Mouse (Mus musculus) myocyte (in vitro differentiated cells): ENCODE measurements at regions not wholly inside any gene's neighbourhood (a gene's known extent, or its start where the extent isn't known, plus 50 kb on each side); places are given as distances from the start of the nearest gene placed in this dataset.
"Not testable (repeated sequence)": the region's sequence is repeated elsewhere in the genome, so short reads cannot be mapped to it uniquely, and the experiment has no call there.

Experiments used
- E2F4 ChIP-seq: IDR thresholded peaks from one replicate; pipeline ENCODE4 v1.6.1; 2011; ENCODE audit warnings: mild to moderate bottlenecking, control low read depth, moderate library complexity; ENCODE audit not compliant: insufficient read depth
- MAX ChIP-seq: IDR thresholded peaks from one replicate; pipeline ENCODE4 v1.6.1; 2011; ENCODE audit warnings: low read depth, mild to moderate bottlenecking, control low read depth
- MYOD1 ChIP-seq, 3 experiments: IDR thresholded peaks; one replicate each; pipeline ENCODE4 v1.6.1; 2011; ENCODE audit warnings: control low read depth in 2 of 3, low read depth in 2 of 3, mild to moderate bottlenecking in 2 of 3, moderate library complexity in 1 of 3; ENCODE audit not compliant: insufficient read length in 2 of 3, control insufficient read depth in 1 of 3
- MYOG ChIP-seq, 3 experiments: IDR thresholded peaks; one replicate each; pipeline ENCODE4 v1.6.1; 2011; ENCODE audit warnings: control low read depth in 2 of 3, low read depth in 2 of 3, mild to moderate bottlenecking in 2 of 3; ENCODE audit not compliant: insufficient read length in 2 of 3, control insufficient read depth in 1 of 3, insufficient read depth in 1 of 3
- POLR2A ChIP-seq: IDR thresholded peaks from one replicate; pipeline ENCODE4 v1.6.1; 2011; ENCODE audit warnings: low read depth, mild to moderate bottlenecking, control low read depth, moderate library complexity; ENCODE audit not compliant: insufficient read length
- POLR2AphosphoS2 ChIP-seq: IDR thresholded peaks from one replicate; pipeline ENCODE4 v1.6.1; 2011; ENCODE audit warnings: low read depth, control low read depth; ENCODE audit not compliant: insufficient read length
- REST ChIP-seq: IDR thresholded peaks from one replicate; pipeline ENCODE4 v1.6.1; 2011; ENCODE audit warnings: mild to moderate bottlenecking, control low read depth, moderate library complexity; ENCODE audit not compliant: insufficient read depth, insufficient read length
- SRF ChIP-seq: IDR thresholded peaks from one replicate; pipeline ENCODE4 v1.6.1; 2011; ENCODE audit warnings: low read depth; ENCODE audit not compliant: control insufficient read depth, insufficient read length
- TCF12 ChIP-seq: IDR thresholded peaks from one replicate; pipeline ENCODE4 v1.6.1; 2011; ENCODE audit warnings: mild to moderate bottlenecking, control low read depth; ENCODE audit not compliant: poor library complexity, insufficient read depth, severe bottlenecking
- TCF3 ChIP-seq: IDR thresholded peaks from one replicate; pipeline ENCODE4 v1.6.1; 2011; ENCODE audit warnings: low read depth, control low read depth; ENCODE audit not compliant: insufficient read length
- USF1 ChIP-seq: IDR thresholded peaks from one replicate; pipeline ENCODE4 v1.6.1; 2011; ENCODE audit warnings: low read depth, mild to moderate bottlenecking, control low read depth, moderate library complexity

DNA sequence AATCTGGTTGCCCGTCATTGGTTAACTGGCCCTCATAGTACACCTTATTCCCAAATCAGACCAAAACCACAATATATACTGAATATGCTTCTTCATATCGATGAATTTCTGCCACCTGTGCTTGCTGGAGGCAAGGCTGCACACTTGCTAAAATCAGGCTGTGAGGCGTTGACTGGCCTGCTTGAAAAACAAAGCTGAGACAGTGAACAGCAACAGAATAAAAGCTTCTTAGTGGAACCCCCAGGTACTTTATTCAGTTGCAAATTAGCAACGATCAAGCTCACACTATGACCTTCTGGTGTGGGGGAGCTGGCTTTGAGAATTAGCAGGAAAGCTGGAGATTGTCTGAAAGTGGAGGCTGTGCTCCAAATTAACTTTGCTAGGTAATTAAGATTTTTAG lies 97.3 kb upstream of the Ube2e1 start:
- TF ChIP-seq MYOD1 (IDR thresholded peaks at IDR 0.05; ENCODE audit: control insufficient read depth in 1 of 3, insufficient read length in 2 of 3, low read depth in 2 of 3); POLR2A; MAX; USF1; TCF12; TCF3; POLR2AphosphoS2; REST; E2F4; MYOG (IDR thresholded peaks at IDR 0.05; ENCODE audit: control insufficient read depth in 1 of 3, insufficient read depth in 1 of 3, insufficient read length in 2 of 3, low read depth in 2 of 3); SRF: not testable (repeated sequence)
